Mouse (Mus musculus) embryonic fibroblast, embryonic 13.5 days (primary cell): ENCODE measurements around the gene Hal. TPM values are rescaled to one million over a fixed set of nuclear protein-coding genes. Genes with fewer than 3 reads are reported as not detected.

Experiments
- H3K27ac ChIP-seq: 2 replicates; pipeline ENCODE4 v1.5.1; 2012; ENCODE audit warnings: low read length, control low read depth, inconsistent platforms; ENCODE audit not compliant: insufficient read depth
- H3K4me1 ChIP-seq: 2 replicates; pipeline ENCODE4 v1.6.1; 2011; ENCODE audit warnings: low read length; ENCODE audit not compliant: control insufficient read depth, insufficient read depth
- H3K4me3 ChIP-seq: 2 replicates; pipeline ENCODE4 v1.5.1; 2011; ENCODE audit warnings: mild to moderate bottlenecking, control low read depth, low read length; ENCODE audit not compliant: insufficient read depth
- CTCF ChIP-seq: IDR thresholded peaks from 2 replicates; pipeline ENCODE4 v1.5.1; 2011; ENCODE audit warnings: mild to moderate bottlenecking, control low read depth, low read length, moderate library complexity, borderline replicate concordance; ENCODE audit not compliant: insufficient read depth
- POLR2A ChIP-seq: IDR thresholded peaks from 2 replicates; pipeline ENCODE4 v1.6.1; 2011; ENCODE audit warnings: low read depth, mild to moderate bottlenecking, control low read depth, low read length, moderate library complexity
- polyA plus RNA-seq: library from polyadenylated mRNA; stranded (reverse); fragments of >200 nt; gene quantifications from 2 replicates; pipeline ENCODE4 v1.2.4, GENCODE M21; 2011; ENCODE audit warnings: low read depth; ENCODE audit not compliant: missing spikeins, insufficient read length

Hal gene
- polyA plus RNA-seq, 1 experiment = 0.35 TPM

DNA sequence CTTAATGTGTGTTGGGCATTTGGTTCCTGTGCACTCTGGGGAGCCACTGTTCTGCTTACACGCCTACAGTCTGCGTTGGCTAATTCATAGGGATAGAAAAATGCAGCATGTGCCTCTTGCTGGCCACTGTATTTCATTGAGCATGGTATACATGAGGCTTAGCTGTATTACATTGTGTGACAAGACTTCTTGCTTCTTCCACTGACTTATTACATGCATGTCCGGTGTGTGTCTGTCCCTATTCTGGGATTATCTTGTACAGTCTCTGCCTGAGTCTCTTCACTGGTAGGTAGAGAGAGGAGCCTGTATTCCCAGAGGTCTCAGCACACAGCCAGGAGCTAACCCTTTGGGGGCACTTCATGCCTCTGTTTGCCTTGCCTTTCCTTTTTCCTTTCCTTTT lies 20.8 kb upstream of the Hal start:
- H3K27ac ChIP-seq = no peak overlapping the region
- no peaks in the 10 kb centered on the region for H3K4me1 ChIP-seq
- TF ChIP-seq CTCF (no peak), POLR2A (no peak)
- H3K4me3 ChIP-seq = no peak overlapping the region

DNA sequence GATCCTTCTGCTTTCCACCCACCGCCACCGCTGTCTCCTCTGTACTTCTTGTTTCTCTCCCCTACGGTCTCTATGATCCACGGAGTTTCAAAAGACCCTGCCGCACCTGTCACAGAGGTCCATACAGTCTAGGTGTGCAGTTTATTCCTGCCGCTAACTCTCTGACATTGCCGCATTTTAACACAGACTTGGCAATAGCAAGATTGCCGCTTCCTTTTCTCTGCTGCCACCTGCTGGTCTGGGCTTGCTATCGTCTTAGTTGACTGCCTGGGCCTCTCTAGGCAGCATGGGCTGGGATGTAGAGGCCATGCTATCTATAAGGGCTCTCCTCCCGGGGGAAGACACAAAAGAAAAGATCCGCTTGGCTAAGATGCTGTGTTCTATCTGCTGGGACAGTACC lies 17.2 kb upstream of the Hal start:
- no peaks in the 10 kb centered on the region for H3K4me1 ChIP-seq
- H3K27ac ChIP-seq = no peak overlapping the region
- TF ChIP-seq POLR2A = no peak
- peak; percentile 62; the same call in 1 of the 2 replicates for TF ChIP-seq CTCF
- H3K4me3 ChIP-seq = no peak overlapping the region

DNA sequence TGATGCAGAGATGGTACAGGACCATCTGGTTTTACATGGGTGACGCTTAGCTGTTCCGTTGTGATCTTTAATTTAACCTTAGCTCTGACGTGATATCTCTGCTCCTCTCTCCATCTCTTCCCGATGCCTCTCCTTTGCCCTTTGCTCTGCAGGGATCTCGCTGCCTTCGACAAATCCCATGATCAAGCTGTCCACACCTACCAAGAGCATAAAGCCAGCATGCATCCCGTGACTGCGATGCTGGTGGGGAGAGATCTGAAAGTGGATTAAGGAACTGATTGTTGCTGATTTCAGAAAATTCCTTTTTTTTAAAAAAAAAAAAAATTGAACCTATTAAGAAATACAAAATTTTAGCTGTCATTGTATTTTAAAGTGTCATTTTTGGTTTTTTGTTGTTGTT lies 4.1 kb upstream of the Hal start:
- TF ChIP-seq POLR2A (no peak), CTCF (no peak)
- Histone ChIP-seq H3K27ac (no peak overlapping the region), H3K4me1 (no peaks in the 10 kb centered on the region), H3K4me3 (no peak overlapping the region)

DNA sequence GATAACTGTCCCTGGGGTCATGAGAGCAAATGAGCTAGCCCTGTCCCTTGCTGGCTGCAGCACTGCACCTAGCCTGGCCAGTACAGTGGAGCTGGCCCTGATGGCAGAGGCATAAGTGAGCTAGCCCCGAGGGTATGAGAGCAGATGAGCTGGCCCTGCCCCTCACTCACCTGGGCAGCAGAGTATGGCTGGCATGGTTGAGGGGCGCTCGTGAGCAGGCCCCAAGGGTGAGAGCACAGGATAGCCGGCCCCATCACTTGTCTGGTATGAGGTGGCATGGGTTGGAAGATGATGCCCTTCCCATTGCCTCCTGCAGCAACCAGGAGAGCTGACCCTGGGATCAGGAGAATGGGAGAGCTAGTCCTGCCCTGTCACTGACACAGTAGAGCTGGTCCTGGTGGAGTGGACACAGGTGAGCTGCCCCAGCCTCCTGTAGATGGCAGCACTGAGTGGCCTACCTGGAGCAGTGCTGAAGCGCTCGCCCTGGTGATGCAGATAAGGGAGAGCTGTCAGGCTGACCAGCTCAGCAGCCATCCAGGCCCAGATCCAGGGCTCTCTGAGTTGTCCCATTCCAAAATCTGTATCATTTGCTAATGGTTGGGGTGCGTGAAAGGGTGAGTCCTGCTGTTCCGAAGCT lies 3.4 kb upstream of the Hal start:
- Histone ChIP-seq H3K4me3 (no peak overlapping the region), H3K4me1 (no peaks in the 10 kb centered on the region), H3K27ac (no peak overlapping the region)
- peak; percentile 57; the same call in 1 of the 2 replicates for TF ChIP-seq CTCF
- no peak for TF ChIP-seq POLR2A

DNA sequence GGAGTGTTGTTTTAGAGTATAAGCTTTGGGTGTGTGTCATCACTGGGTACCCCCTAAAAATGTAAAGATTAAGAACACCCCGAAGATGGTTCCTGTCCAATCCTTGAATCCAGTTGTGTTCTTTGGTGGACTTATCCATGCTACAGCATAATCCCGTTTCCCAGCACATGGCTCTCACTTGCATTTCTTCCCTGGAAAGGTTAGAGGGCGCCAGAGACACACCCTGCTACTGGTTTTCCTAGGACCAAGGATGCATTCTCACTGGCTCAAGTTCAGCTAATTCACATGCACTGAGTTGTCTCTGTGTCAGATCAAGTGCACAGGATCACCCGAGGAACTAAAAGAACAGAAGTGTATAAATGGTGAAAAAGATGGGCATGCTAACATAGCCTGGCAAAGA lies 1.9 kb upstream of the Hal start:
- Histone ChIP-seq H3K27ac (no peak overlapping the region), H3K4me1 (no peaks in the 10 kb centered on the region), H3K4me3 (no peak overlapping the region)
- TF ChIP-seq POLR2A (no peak), CTCF (peak; percentile 24; the same call in 1 of the 2 replicates)

DNA sequence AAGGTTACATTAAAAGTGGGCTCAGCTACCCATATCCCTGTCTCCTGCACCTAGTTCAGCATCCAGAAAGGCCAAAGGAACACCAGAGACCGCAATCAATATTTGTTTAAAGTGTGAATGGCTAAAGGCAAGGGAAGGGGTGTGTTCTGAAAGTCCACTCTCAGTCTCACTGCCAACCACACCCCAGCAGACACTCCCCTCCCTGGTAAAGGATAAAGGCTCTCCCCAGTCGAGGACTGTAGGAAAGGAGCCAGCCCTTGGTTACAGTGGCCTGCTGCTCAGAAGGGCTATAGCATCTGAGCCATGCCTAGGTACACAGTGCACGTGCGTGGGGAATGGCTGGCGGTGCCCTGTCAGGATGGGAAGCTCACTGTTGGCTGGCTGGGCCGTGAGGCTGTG lies 259 bp downstream of the Hal start:
- H3K4me3 ChIP-seq = no peak overlapping the region
- H3K27ac ChIP-seq = no peak overlapping the region
- H3K4me1 ChIP-seq = no peaks in the 10 kb centered on the region
- TF ChIP-seq POLR2A = no peak
- no peak for TF ChIP-seq CTCF

DNA sequence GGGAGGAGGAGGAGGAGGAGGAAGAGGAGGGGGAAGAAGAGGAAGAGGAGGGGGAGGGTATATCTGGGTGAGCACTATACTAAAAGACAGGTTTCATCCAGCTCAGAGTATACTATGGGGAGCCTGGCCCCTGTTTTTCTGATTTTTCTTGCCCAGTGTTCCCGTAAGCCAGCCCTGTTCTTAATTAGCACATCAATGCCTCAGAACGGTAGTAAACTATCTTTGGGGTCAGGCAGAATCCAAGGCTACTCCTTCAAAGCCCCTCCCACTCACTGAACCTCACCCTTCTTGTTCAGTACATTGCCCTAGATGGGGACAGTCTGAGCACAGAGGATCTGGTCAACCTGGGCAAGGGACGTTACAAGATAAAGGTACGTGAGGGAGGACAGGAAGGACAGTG lies 1.9 kb downstream of the Hal start:
- no peak for TF ChIP-seq CTCF
- no peak for TF ChIP-seq POLR2A
- no peak overlapping the region for H3K4me3 ChIP-seq
- H3K4me1 ChIP-seq = no peaks in the 10 kb centered on the region
- H3K27ac ChIP-seq = no peak overlapping the region

DNA sequence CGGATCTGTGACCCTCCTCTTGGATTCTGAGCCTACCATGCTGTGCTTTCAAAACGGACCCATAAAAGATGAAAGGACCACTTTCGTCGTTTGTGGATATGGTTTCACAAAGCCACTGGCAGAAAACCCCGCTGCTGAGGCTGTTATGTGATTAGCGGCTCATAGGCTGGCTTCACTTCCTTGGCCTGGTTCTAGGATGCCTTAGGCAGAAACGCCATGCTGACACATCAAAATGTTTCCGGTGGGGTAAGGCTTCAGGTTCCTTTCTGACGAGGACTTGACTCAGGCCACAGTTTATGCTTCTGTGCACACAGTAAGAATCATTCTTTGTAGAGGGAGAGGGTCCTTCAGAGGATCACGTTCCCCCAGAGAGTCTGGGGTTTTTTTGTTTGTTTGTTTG lies 12.3 kb downstream of the Hal start:
- Histone ChIP-seq H3K4me3 (no peak overlapping the region), H3K4me1 (peaks cover 3% of the 10 kb centered on the region), H3K27ac (no peak overlapping the region)
- no peak for TF ChIP-seq POLR2A
- TF ChIP-seq CTCF = no peak

DNA sequence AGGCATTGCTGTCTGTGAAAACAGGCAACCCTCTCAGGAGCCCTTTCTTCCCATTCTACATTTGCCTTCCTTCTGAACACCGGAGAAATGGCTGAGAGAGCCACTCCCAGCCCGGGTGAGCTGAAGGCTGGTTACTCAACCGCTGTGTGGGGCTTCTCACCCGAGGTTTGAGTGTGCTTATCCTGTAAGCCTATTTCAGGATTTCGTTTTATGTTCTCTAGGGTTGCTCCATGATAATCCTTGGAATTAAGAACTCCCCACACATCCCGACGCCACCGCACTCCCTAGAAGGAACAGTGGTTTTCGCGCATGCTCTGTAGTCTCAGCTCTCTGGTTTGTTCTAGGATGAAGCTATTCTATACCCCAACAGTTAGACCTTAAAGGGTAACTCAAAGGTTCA lies 12.8 kb downstream of the Hal start:
- TF ChIP-seq POLR2A = no peak
- no peak for TF ChIP-seq CTCF
- H3K4me1 ChIP-seq = peaks cover 3% of the 10 kb centered on the region
- no peak overlapping the region for H3K27ac ChIP-seq
- no peak overlapping the region for H3K4me3 ChIP-seq

DNA sequence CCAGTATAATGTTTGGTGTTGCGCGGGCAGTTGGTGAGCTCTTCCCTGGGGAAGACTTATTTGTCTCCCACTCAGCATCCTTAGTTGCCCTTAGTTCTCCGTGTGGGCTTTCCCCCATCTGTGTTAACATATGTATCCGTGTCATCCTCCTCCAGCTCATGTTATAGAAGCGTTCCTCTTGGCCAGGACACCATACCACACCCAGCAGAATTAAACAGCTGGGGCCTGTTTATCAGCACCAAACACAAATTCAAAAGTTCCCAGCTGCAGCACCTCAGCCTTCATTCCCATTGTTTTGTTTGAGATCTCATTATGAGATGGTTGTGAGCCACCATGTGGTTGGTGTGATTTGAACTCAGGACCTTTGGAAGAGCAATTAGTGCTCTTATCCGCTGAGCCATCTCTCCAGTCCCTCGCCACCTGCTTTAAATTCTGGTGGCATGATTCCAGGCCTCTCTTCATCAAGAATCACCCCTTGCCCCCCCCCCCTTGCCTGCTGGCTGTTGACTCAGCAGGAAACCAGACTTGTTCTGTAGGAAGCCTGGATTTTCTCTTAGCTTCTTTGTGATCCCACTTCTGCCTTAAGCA lies 19.9 kb downstream of the Hal start:
- no peak overlapping the region for H3K27ac ChIP-seq
- TF ChIP-seq POLR2A (no peak), CTCF (no peak)
- H3K4me3 ChIP-seq = no peak overlapping the region
- H3K4me1 ChIP-seq = no peaks in the 10 kb centered on the region
